ENCODE assay signal across 8 mouse cellular contexts in genomic region chr7:28812436-28812835, GRCm38 (mm10). TPM values are rescaled to one million over a fixed set of nuclear protein-coding genes. Genes with fewer than 3 reads are reported as not detected.
DNase-seq lines count a peak whose midpoint lies in the region; ATAC-seq lines count a peak whose summit lies in the region.

No protein-coding gene starts in this region.

- H3K27ac ChIP-seq in lung, embryonic 15.5 days = peak overlapping the region; percentile 97; the same call in 1 of the 2 replicates
- H3K27ac ChIP-seq in forebrain, embryonic 12.5 days = no peak overlapping the region
- H3K27ac ChIP-seq in limb, embryonic 11.5 days (replicated peaks; ENCODE audit: low read depth, low read length) = no peak overlapping the region
- H3K27ac ChIP-seq in stomach, embryonic 14.5 days (ENCODE audit: low read length) = 0 out of 2 replicates have a peak overlapping the region, but pooled peaks have one; percentile 7

- H3K4me2 ChIP-seq in lung, embryonic 15.5 days = peak overlapping the region; percentile 75
- H3K4me2 ChIP-seq in forebrain, embryonic 12.5 days = peak overlapping the region; percentile 96
- peak overlapping the region; percentile 90 for H3K4me2 ChIP-seq in limb, embryonic 11.5 days (ENCODE audit: low read depth, severe bottlenecking)
- H3K4me2 ChIP-seq in stomach, embryonic 14.5 days (replicated peaks; ENCODE audit: low read depth, low read length) = peak overlapping the region; percentile 95

- peaks cover 53% of the 10 kb centered on the region for H3K4me1 ChIP-seq in lung, embryonic 15.5 days
- peaks cover 59% of the 10 kb centered on the region for H3K4me1 ChIP-seq in forebrain, embryonic 12.5 days
- peaks cover 23% of the 10 kb centered on the region for H3K4me1 ChIP-seq in limb, embryonic 11.5 days (ENCODE audit: control insufficient read depth, insufficient read depth, low read length)
- H3K4me1 ChIP-seq in stomach, embryonic 14.5 days (ENCODE audit: control insufficient read depth, insufficient read depth, low read length) = peaks cover 27% of the 10 kb centered on the region

- 44% methylated on average over 4 of the region's 4 CpGs for WGBS in lung, embryonic 15.5 days
- WGBS in forebrain, embryonic 12.5 days = 72% methylated on average over 4 of the region's 4 CpGs
- WGBS in limb, embryonic 11.5 days = 85% methylated on average over 4 of the region's 4 CpGs
- 58% methylated on average over 4 of the region's 4 CpGs for WGBS in stomach, embryonic 14.5 days

- peak overlapping the region; percentile 67 for H3K4me3 ChIP-seq in lung, embryonic 15.5 days
- H3K4me3 ChIP-seq in forebrain, embryonic 12.5 days (replicated peaks) = peak overlapping the region; percentile 89
- H3K4me3 ChIP-seq in limb, embryonic 11.5 days (ENCODE audit: low read depth, low read length) = peak overlapping the region; percentile 85
- peak overlapping the region; percentile 73 for H3K4me3 ChIP-seq in stomach, embryonic 14.5 days (ENCODE audit: low read depth, low read length)

- no peak for DNase-seq in lung, postnatal 14 days
- DNase-seq in limb, embryonic 11.5 days (ENCODE audit: low spot score) = no peak
- no peak for DNase-seq in layer of hippocampus, adult 9-10 months (ENCODE audit: low spot score)
- DNase-seq in urinary bladder, postnatal 25 days (ENCODE audit: low spot score) = no peak

- H3K9me3 ChIP-seq in lung, embryonic 15.5 days = no peaks in the 10 kb centered on the region
- H3K9me3 ChIP-seq in forebrain, embryonic 12.5 days = no peaks in the 10 kb centered on the region
- no peaks in the 10 kb centered on the region for H3K9me3 ChIP-seq in limb, embryonic 11.5 days (ENCODE audit: control insufficient read depth, low read length)
- H3K9me3 ChIP-seq in stomach, embryonic 14.5 days (ENCODE audit: control insufficient read depth, low read depth, low read length) = no peaks in the 10 kb centered on the region

- H3K36me3 ChIP-seq in lung, embryonic 15.5 days = peaks cover 56% of the 10 kb centered on the region
- H3K36me3 ChIP-seq in forebrain, embryonic 12.5 days (replicated peaks) = peaks cover 56% of the 10 kb centered on the region
- peaks cover 43% of the 10 kb centered on the region for H3K36me3 ChIP-seq in limb, embryonic 11.5 days (ENCODE audit: control insufficient read depth, insufficient read depth, low read length)
- peaks cover 54% of the 10 kb centered on the region for H3K36me3 ChIP-seq in stomach, embryonic 14.5 days (ENCODE audit: control insufficient read depth, insufficient read depth, low read length)

- H3K9ac ChIP-seq in lung, embryonic 15.5 days = peak overlapping the region; percentile 52
- peak overlapping the region; percentile 94 for H3K9ac ChIP-seq in forebrain, embryonic 12.5 days
- H3K9ac ChIP-seq in limb, embryonic 11.5 days (ENCODE audit: low read length) = peak overlapping the region; percentile 96
- peak overlapping the region; percentile 98; the same call in 1 of the 2 replicates for H3K9ac ChIP-seq in stomach, embryonic 14.5 days (replicated peaks; ENCODE audit: low read depth, low read length)

- H3K27me3 ChIP-seq in lung, embryonic 15.5 days = no peaks in the 10 kb centered on the region
- no peaks in the 10 kb centered on the region for H3K27me3 ChIP-seq in forebrain, embryonic 12.5 days
- no peaks in the 10 kb centered on the region for H3K27me3 ChIP-seq in limb, embryonic 11.5 days (ENCODE audit: control insufficient read depth, insufficient read depth, low read length)
- H3K27me3 ChIP-seq in stomach, embryonic 14.5 days (ENCODE audit: control insufficient read depth, insufficient read depth, low read length) = no peaks in the 10 kb centered on the region

- ATAC-seq in lung, embryonic 15.5 days (ENCODE audit: borderline replicate concordance, extremely low read depth, low FRiP score, low TSS enrichment) = no peak
- no peak for ATAC-seq in forebrain, embryonic 12.5 days (ENCODE audit: low FRiP score)
- no peak for ATAC-seq in limb, embryonic 11.5 days (ENCODE audit: insufficient number of reproducible peaks, low FRiP score, low TSS enrichment, low read depth)
- ATAC-seq in stomach, embryonic 14.5 days (ENCODE audit: insufficient number of reproducible peaks, insufficient read depth, low FRiP score, low read depth) = no peak
- no peak for ATAC-seq in erythroid progenitor cell, adult 5-6 weeks (replicated peaks; ENCODE audit: low FRiP score, poor library complexity, severe bottlenecking)

RNA-seq across cellular contexts. Expression of gene Hnrnpl, which starts 4.1 kb away (rescaled TPM):
- polyA plus RNA-seq in lung, embryonic 15.5 days (2015; fragmentation: Nextera tagmentation; extraction: Ambion mirVana) = 254 and 264 TPM in 2 replicates
- 267 and 357 TPM in 2 replicates for polyA plus RNA-seq in forebrain, embryonic 12.5 days (2016; fragmentation: Nextera tagmentation; extraction: Ambion mirVana)
- 362 and 390 TPM in 2 replicates for polyA plus RNA-seq in limb, embryonic 11.5 days (2014; fragmentation: Nextera tagmentation; extraction: Ambion mirVana)
- polyA plus RNA-seq in stomach, embryonic 14.5 days (2014; fragmentation: Nextera tagmentation; extraction: Ambion mirVana) = 259 and 266 TPM in 2 replicates
- total RNA-seq in erythroid progenitor cell, adult 5-6 weeks (2015; ENCODE audit: low replicate concordance) = 215 and 258 TPM in 2 replicates
- 202 and 252 TPM in 2 replicates for total RNA-seq in erythroid progenitor cell, adult 5-6 weeks (2017; ENCODE audit: low replicate concordance)

RNA-seq across cellular contexts. Expression of gene Ech1, which starts 12.6 kb away (rescaled TPM):
- 154 and 162 TPM in 2 replicates for polyA plus RNA-seq in lung, embryonic 15.5 days (2015; fragmentation: Nextera tagmentation; extraction: Ambion mirVana)
- polyA plus RNA-seq in forebrain, embryonic 12.5 days (2016; fragmentation: Nextera tagmentation; extraction: Ambion mirVana) = 63.9 and 64.2 TPM in 2 replicates
- 93.2 and 94.7 TPM in 2 replicates for polyA plus RNA-seq in limb, embryonic 11.5 days (2014; fragmentation: Nextera tagmentation; extraction: Ambion mirVana)
- 172 and 179 TPM in 2 replicates for polyA plus RNA-seq in stomach, embryonic 14.5 days (2014; fragmentation: Nextera tagmentation; extraction: Ambion mirVana)
- 34.2 and 61.2 TPM in 2 replicates for total RNA-seq in erythroid progenitor cell, adult 5-6 weeks (2015; ENCODE audit: low replicate concordance)
- 10.6 and 14.1 TPM in 2 replicates for total RNA-seq in erythroid progenitor cell, adult 5-6 weeks (2017; ENCODE audit: low replicate concordance)

RNA-seq across cellular contexts. Expression of gene Lgals4, which starts 21.2 kb away (rescaled TPM):
- 6.7 and 9.2 TPM in 2 replicates for polyA plus RNA-seq in lung, embryonic 15.5 days (2015; fragmentation: Nextera tagmentation; extraction: Ambion mirVana)
- 1.7 and 2.8 TPM in 2 replicates for polyA plus RNA-seq in forebrain, embryonic 12.5 days (2016; fragmentation: Nextera tagmentation; extraction: Ambion mirVana)
- polyA plus RNA-seq in limb, embryonic 11.5 days (2014; fragmentation: Nextera tagmentation; extraction: Ambion mirVana) = 1.9 and 2.2 TPM in 2 replicates
- polyA plus RNA-seq in stomach, embryonic 14.5 days (2014; fragmentation: Nextera tagmentation; extraction: Ambion mirVana) = 127 and 140 TPM in 2 replicates
- total RNA-seq in erythroid progenitor cell, adult 5-6 weeks (2015; ENCODE audit: low replicate concordance) = not detected in 2 replicates
- total RNA-seq in erythroid progenitor cell, adult 5-6 weeks (2017; ENCODE audit: low replicate concordance) = 0.91 and 1.5 TPM in 2 replicates

RNA-seq across cellular contexts. Expression of gene Rinl, which starts 23.7 kb away (rescaled TPM):
- polyA plus RNA-seq in lung, embryonic 15.5 days (2015; fragmentation: Nextera tagmentation; extraction: Ambion mirVana) = 7.1 and 8.8 TPM in 2 replicates
- 1.2 and 2.5 TPM in 2 replicates for polyA plus RNA-seq in forebrain, embryonic 12.5 days (2016; fragmentation: Nextera tagmentation; extraction: Ambion mirVana)
- polyA plus RNA-seq in limb, embryonic 11.5 days (2014; fragmentation: Nextera tagmentation; extraction: Ambion mirVana) = 2.0 and 3.2 TPM in 2 replicates
- 3.3 and 4.5 TPM in 2 replicates for polyA plus RNA-seq in stomach, embryonic 14.5 days (2014; fragmentation: Nextera tagmentation; extraction: Ambion mirVana)
- total RNA-seq in erythroid progenitor cell, adult 5-6 weeks (2015; ENCODE audit: low replicate concordance) = 4.3 and 8.8 TPM in 2 replicates
- total RNA-seq in erythroid progenitor cell, adult 5-6 weeks (2017; ENCODE audit: low replicate concordance) = 5.4 and 19.4 TPM in 2 replicates

RNA-seq across cellular contexts. Expression of gene Nfkbib, which starts 45.1 kb away (rescaled TPM):
- polyA plus RNA-seq in lung, embryonic 15.5 days (2015; fragmentation: Nextera tagmentation; extraction: Ambion mirVana) = 36.9 and 38.7 TPM in 2 replicates
- 42.7 and 42.9 TPM in 2 replicates for polyA plus RNA-seq in forebrain, embryonic 12.5 days (2016; fragmentation: Nextera tagmentation; extraction: Ambion mirVana)
- 40.3 and 44.4 TPM in 2 replicates for polyA plus RNA-seq in limb, embryonic 11.5 days (2014; fragmentation: Nextera tagmentation; extraction: Ambion mirVana)
- polyA plus RNA-seq in stomach, embryonic 14.5 days (2014; fragmentation: Nextera tagmentation; extraction: Ambion mirVana) = 29.5 and 38.9 TPM in 2 replicates
- 8.3 and 12.2 TPM in 2 replicates for total RNA-seq in erythroid progenitor cell, adult 5-6 weeks (2015; ENCODE audit: low replicate concordance)
- total RNA-seq in erythroid progenitor cell, adult 5-6 weeks (2017; ENCODE audit: low replicate concordance) = 4.8 and 5.5 TPM in 2 replicates

Comparison
In these comparisons a context has a peak if more than half of its experiments do, and no peak if none do; other contexts are left out.
1. H3K27ac ChIP-seq: peak in lung, embryonic 15.5 days (single experiment) and stomach, embryonic 14.5 days (single experiment); none in forebrain, embryonic 12.5 days (single experiment) and limb, embryonic 11.5 days (single experiment).
2. RNA of gene Lgals4, which starts 21.2 kb away (polyA plus RNA-seq): 127 to 140 TPM in stomach, embryonic 14.5 days; 6.7 to 9.2 TPM in lung, embryonic 15.5 days, 1.9 to 2.2 TPM in limb, embryonic 11.5 days and 1.7 to 2.8 TPM in forebrain, embryonic 12.5 days; every median in the first group is over 10 times any median in the second.
3. Peak in every context shown above with its lines, with median percentiles within 50 percentile points of each other: H3K4me2 ChIP-seq, H3K4me3 ChIP-seq and H3K9ac ChIP-seq.